In the genomic region with DNA sequence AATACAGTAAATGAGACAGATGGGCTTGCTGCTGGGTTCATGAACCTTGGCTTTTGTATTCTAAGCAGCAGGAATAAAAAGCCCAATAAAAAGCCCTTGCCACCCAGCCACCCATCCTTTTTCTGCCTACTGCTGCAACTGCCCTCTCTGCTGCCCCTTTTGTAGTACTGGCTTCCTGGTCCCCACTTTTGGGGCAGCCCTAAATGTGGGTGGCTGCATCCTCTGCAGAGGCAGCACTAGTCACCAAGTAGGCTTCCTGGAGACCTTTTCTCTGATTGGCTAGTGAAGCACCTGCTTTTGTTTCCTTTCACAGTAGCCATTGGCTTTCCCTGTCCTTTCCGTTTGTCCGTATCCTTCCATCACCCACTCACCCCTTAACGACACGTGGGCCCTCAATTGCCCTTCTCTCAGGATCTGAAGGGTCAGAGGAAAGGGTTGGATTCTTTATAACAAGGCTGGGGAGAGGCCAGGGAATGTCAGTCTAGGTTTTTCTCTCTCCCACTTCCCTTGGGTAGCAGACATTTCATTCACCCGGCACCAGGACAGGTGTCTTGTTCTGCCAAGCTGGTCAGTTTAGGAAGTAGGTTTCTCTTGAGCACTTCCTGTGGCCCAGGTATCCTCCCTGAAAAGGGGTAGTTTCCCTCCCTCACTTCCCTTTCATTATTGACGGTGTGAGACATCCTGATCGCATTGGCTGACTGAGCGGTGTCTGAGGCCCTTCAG, we compare ENCODE assay signal across 7 mouse cellular contexts. TPM values are rescaled to one million over a fixed set of nuclear protein-coding genes. Genes with fewer than 3 reads are reported as not detected.
DNase-seq lines count a peak whose midpoint lies in the region; ATAC-seq lines count a peak whose summit lies in the region.

No protein-coding gene starts in this region.

- H3K36me3 ChIP-seq in megakaryocyte, embryonic 14.5 days (replicated peaks; ENCODE audit: low read length) = peaks cover 32% of the 10 kb centered on the region
- peaks cover 3% of the 10 kb centered on the region for H3K36me3 ChIP-seq in embryonic facial prominence, embryonic 11.5 days (replicated peaks; ENCODE audit: control insufficient read depth, insufficient read depth, low read depth, low read length)
- H3K36me3 ChIP-seq in hindbrain, embryonic 13.5 days = peaks cover 26% of the 10 kb centered on the region
- H3K36me3 ChIP-seq in midbrain, embryonic 14.5 days (ENCODE audit: control insufficient read depth, insufficient read depth, low read length) = peaks cover 25% of the 10 kb centered on the region

- H3K27ac ChIP-seq in embryonic facial prominence, embryonic 11.5 days (replicated peaks; ENCODE audit: low read depth, low read length) = 0 out of 2 replicates have a peak overlapping the region, but pooled peaks have one; percentile 8
- H3K27ac ChIP-seq in hindbrain, embryonic 13.5 days = peak overlapping the region; percentile 88
- H3K27ac ChIP-seq in midbrain, embryonic 14.5 days (replicated peaks; ENCODE audit: low read depth, low read length) = peak overlapping the region; percentile 75

- H3K9ac ChIP-seq in embryonic facial prominence, embryonic 11.5 days (replicated peaks; ENCODE audit: low read length) = no peak overlapping the region
- H3K9ac ChIP-seq in hindbrain, embryonic 13.5 days = peak overlapping the region; percentile 75
- H3K9ac ChIP-seq in midbrain, embryonic 14.5 days (replicated peaks; ENCODE audit: low read length) = peak overlapping the region; percentile 54; the same call in 1 of the 2 replicates

- H3K4me2 ChIP-seq in embryonic facial prominence, embryonic 11.5 days (ENCODE audit: low read depth, low read length) = peak overlapping the region; percentile 73
- peak overlapping the region; percentile 97 for H3K4me2 ChIP-seq in hindbrain, embryonic 13.5 days
- peak overlapping the region; percentile 85 for H3K4me2 ChIP-seq in midbrain, embryonic 14.5 days (ENCODE audit: low read length)

- 19% methylated on average over 8 of the region's 8 CpGs for WGBS in embryonic facial prominence, embryonic 11.5 days
- 20% methylated on average over 8 of the region's 8 CpGs for WGBS in hindbrain, embryonic 13.5 days
- 21% methylated on average over 8 of the region's 8 CpGs for WGBS in midbrain, embryonic 14.5 days

- no peaks in the 10 kb centered on the region for H3K27me3 ChIP-seq in megakaryocyte, embryonic 14.5 days (replicated peaks)
- H3K27me3 ChIP-seq in embryonic facial prominence, embryonic 11.5 days (ENCODE audit: control insufficient read depth, insufficient read depth, low read length) = no peaks in the 10 kb centered on the region
- 0 out of 2 replicates have a peak, but pooled peaks cover 2% of the 10 kb centered on the region for H3K27me3 ChIP-seq in hindbrain, embryonic 13.5 days
- no peaks in the 10 kb centered on the region for H3K27me3 ChIP-seq in midbrain, embryonic 14.5 days (ENCODE audit: control insufficient read depth, insufficient read depth, low read length)

- H3K4me3 ChIP-seq in megakaryocyte, embryonic 14.5 days (replicated peaks) = peak overlapping the region; percentile 93
- peak overlapping the region; percentile 47 for H3K4me3 ChIP-seq in embryonic facial prominence, embryonic 11.5 days (ENCODE audit: low read depth, low read length)
- peak overlapping the region; percentile 50 for H3K4me3 ChIP-seq in hindbrain, embryonic 13.5 days
- H3K4me3 ChIP-seq in midbrain, embryonic 14.5 days (replicated peaks; ENCODE audit: low read depth, low read length) = peak overlapping the region; percentile 52

- no peaks in the 10 kb centered on the region for H3K9me3 ChIP-seq in megakaryocyte, embryonic 14.5 days
- H3K9me3 ChIP-seq in embryonic facial prominence, embryonic 11.5 days (replicated peaks; ENCODE audit: control insufficient read depth, low read length) = no peaks in the 10 kb centered on the region
- no peaks in the 10 kb centered on the region for H3K9me3 ChIP-seq in hindbrain, embryonic 13.5 days
- H3K9me3 ChIP-seq in midbrain, embryonic 14.5 days (ENCODE audit: control insufficient read depth, low read length) = no peaks in the 10 kb centered on the region

- peaks cover 92% of the 10 kb centered on the region for H3K4me1 ChIP-seq in megakaryocyte, embryonic 14.5 days
- peaks cover 19% of the 10 kb centered on the region for H3K4me1 ChIP-seq in embryonic facial prominence, embryonic 11.5 days (ENCODE audit: control insufficient read depth, insufficient read depth, low read length)
- peaks cover 66% of the 10 kb centered on the region for H3K4me1 ChIP-seq in hindbrain, embryonic 13.5 days (replicated peaks)
- H3K4me1 ChIP-seq in midbrain, embryonic 14.5 days (ENCODE audit: control insufficient read depth, insufficient read depth, low read length) = peaks cover 48% of the 10 kb centered on the region

- no peak for DNase-seq in embryonic facial prominence, embryonic 11.5 days (ENCODE audit: low spot score)
- no peak for DNase-seq in midbrain, embryonic 14.5 days
- no peak for DNase-seq in embryo, embryonic 11 days
- DNase-seq in left cerebral cortex, postnatal 10 days (ENCODE audit: extremely low spot score in 1 of 2, low spot score in 2 of 2) = no peak

- intact Hi-C loops in left cerebral cortex, postnatal 10 days (cut with DNase I) = loop anchor here (10.0 kb wide), 1 partner anchor 317 kb away; a partner anchor contains a TSS

- ATAC-seq in megakaryocyte, adult 5-6 weeks (ENCODE audit: poor library complexity, severe bottlenecking) = no peak
- ATAC-seq in embryonic facial prominence, embryonic 11.5 days (replicated peaks; ENCODE audit: insufficient number of reproducible peaks, low FRiP score, low TSS enrichment, low read depth) = no peak
- no peak for ATAC-seq in hindbrain, embryonic 13.5 days (ENCODE audit: low FRiP score)
- no peak for ATAC-seq in midbrain, embryonic 14.5 days (ENCODE audit: low FRiP score, low TSS enrichment)

RNA-seq across cellular contexts. Expression of a gene that starts 3.2 kb away (rescaled TPM):
- polyA plus RNA-seq in megakaryocyte, embryonic 14.5 days (2012; ENCODE audit: insufficient read depth, low replicate concordance) = 42.3 and 83.5 TPM in 2 replicates
- 6.7 and 12.5 TPM in 2 replicates for total RNA-seq in megakaryocyte, adult 5-6 weeks (2015)
- 7.9 and 8.5 TPM in 2 replicates for total RNA-seq in megakaryocyte, adult 5-6 weeks (2017)
- 5.5 and 6.5 TPM in 2 replicates for polyA plus RNA-seq in embryonic facial prominence, embryonic 11.5 days (2014; fragmentation: Nextera tagmentation; extraction: Ambion mirVana)
- 7.4 and 9.4 TPM in 2 replicates for polyA plus RNA-seq in hindbrain, embryonic 13.5 days (2015; fragmentation: Nextera tagmentation; extraction: Ambion mirVana)
- 9.3 and 13.1 TPM in 2 replicates for polyA plus RNA-seq in midbrain, embryonic 14.5 days (2014; fragmentation: Nextera tagmentation; extraction: Ambion mirVana)
- 10 to 100 TPM; 71.2 to 83.9 TPM for total RNA-seq in left cerebral cortex, postnatal 10 days (2021)

RNA-seq across cellular contexts. Expression of a gene that starts 9.9 kb away (rescaled TPM):
- polyA plus RNA-seq in megakaryocyte, embryonic 14.5 days (2012; ENCODE audit: insufficient read depth, low replicate concordance) = 61.5 and 159 TPM in 2 replicates
- total RNA-seq in megakaryocyte, adult 5-6 weeks (2015) = 53.9 and 66.6 TPM in 2 replicates
- total RNA-seq in megakaryocyte, adult 5-6 weeks (2017) = 11.2 and 21.8 TPM in 2 replicates
- 48.8 and 61.9 TPM in 2 replicates for polyA plus RNA-seq in embryonic facial prominence, embryonic 11.5 days (2014; fragmentation: Nextera tagmentation; extraction: Ambion mirVana)
- polyA plus RNA-seq in hindbrain, embryonic 13.5 days (2015; fragmentation: Nextera tagmentation; extraction: Ambion mirVana) = 217 and 227 TPM in 2 replicates
- polyA plus RNA-seq in midbrain, embryonic 14.5 days (2014; fragmentation: Nextera tagmentation; extraction: Ambion mirVana) = 258 and 260 TPM in 2 replicates
- 1,000 to 10,000 TPM; 1,124 to 1,163 TPM for total RNA-seq in left cerebral cortex, postnatal 10 days (2021)

RNA-seq across cellular contexts. Expression of a gene that starts 22.0 kb away (rescaled TPM):
- 7.5 and 44.1 TPM in 2 replicates for polyA plus RNA-seq in megakaryocyte, embryonic 14.5 days (2012; ENCODE audit: insufficient read depth, low replicate concordance)
- total RNA-seq in megakaryocyte, adult 5-6 weeks (2015) = not detected in 2 replicates
- total RNA-seq in megakaryocyte, adult 5-6 weeks (2017) = not detected in 2 replicates
- polyA plus RNA-seq in embryonic facial prominence, embryonic 11.5 days (2014; fragmentation: Nextera tagmentation; extraction: Ambion mirVana) = 0.11 TPM in 1 of 2 replicates, not detected in the other
- polyA plus RNA-seq in hindbrain, embryonic 13.5 days (2015; fragmentation: Nextera tagmentation; extraction: Ambion mirVana) = 0.26 and 0.35 TPM in 2 replicates
- polyA plus RNA-seq in midbrain, embryonic 14.5 days (2014; fragmentation: Nextera tagmentation; extraction: Ambion mirVana) = 0.26 and 0.78 TPM in 2 replicates
- under 1 TPM; 0.57 to 0.73 TPM for total RNA-seq in left cerebral cortex, postnatal 10 days (2021)

RNA-seq across cellular contexts. Expression of a gene that starts 24.2 kb away (rescaled TPM):
- polyA plus RNA-seq in megakaryocyte, embryonic 14.5 days (2012; ENCODE audit: insufficient read depth, low replicate concordance) = 1.3 and 13.9 TPM in 2 replicates
- total RNA-seq in megakaryocyte, adult 5-6 weeks (2015) = not detected in 2 replicates
- total RNA-seq in megakaryocyte, adult 5-6 weeks (2017) = not detected in 2 replicates
- not detected in 2 replicates for polyA plus RNA-seq in embryonic facial prominence, embryonic 11.5 days (2014; fragmentation: Nextera tagmentation; extraction: Ambion mirVana)
- 0.13 and 0.25 TPM in 2 replicates for polyA plus RNA-seq in hindbrain, embryonic 13.5 days (2015; fragmentation: Nextera tagmentation; extraction: Ambion mirVana)
- 0.22 and 0.23 TPM in 2 replicates for polyA plus RNA-seq in midbrain, embryonic 14.5 days (2014; fragmentation: Nextera tagmentation; extraction: Ambion mirVana)
- under 1 TPM; 0.51 to 0.64 TPM for total RNA-seq in left cerebral cortex, postnatal 10 days (2021)

RNA-seq across cellular contexts. Expression of a gene that starts 27.5 kb away (rescaled TPM):
- polyA plus RNA-seq in megakaryocyte, embryonic 14.5 days (2012; ENCODE audit: insufficient read depth, low replicate concordance) = not detected in 2 replicates
- 0.18 TPM in 1 of 2 replicates, not detected in the other for total RNA-seq in megakaryocyte, adult 5-6 weeks (2015)
- total RNA-seq in megakaryocyte, adult 5-6 weeks (2017) = not detected in 2 replicates
- 0.25 and 0.88 TPM in 2 replicates for polyA plus RNA-seq in embryonic facial prominence, embryonic 11.5 days (2014; fragmentation: Nextera tagmentation; extraction: Ambion mirVana)
- polyA plus RNA-seq in hindbrain, embryonic 13.5 days (2015; fragmentation: Nextera tagmentation; extraction: Ambion mirVana) = 0.71 and 1.3 TPM in 2 replicates
- 2.8 and 3.2 TPM in 2 replicates for polyA plus RNA-seq in midbrain, embryonic 14.5 days (2014; fragmentation: Nextera tagmentation; extraction: Ambion mirVana)
- total RNA-seq in left cerebral cortex, postnatal 10 days (2021) = 1 to 10 TPM; 8.6 to 10.0 TPM

Comparison
In these comparisons a context has a peak if more than half of its experiments do, and no peak if none do; other contexts are left out.
1. H3K27ac ChIP-seq: peak in every context shown above with its lines; median percentile 88 in hindbrain, embryonic 13.5 days; 75 in midbrain, embryonic 14.5 days; 8 in embryonic facial prominence, embryonic 11.5 days.